Mouse (Mus musculus) CD8-positive naive resting alpha-beta T cell, adult 2 months (primary cell): ENCODE data around the gene Ddx19a.
"Not testable (repeated sequence)": the region's sequence is repeated elsewhere in the genome, so short reads cannot be mapped to it uniquely, and the experiment has no call there.

Experiments
- DNase-seq, 2 experiments: peaks; one replicate each; pipeline ENCODE4 v3.0.0; 2022; ENCODE audit warnings: low read depth in 2 of 2, low spot score in 2 of 2

Gene Ddx19a

DNA sequence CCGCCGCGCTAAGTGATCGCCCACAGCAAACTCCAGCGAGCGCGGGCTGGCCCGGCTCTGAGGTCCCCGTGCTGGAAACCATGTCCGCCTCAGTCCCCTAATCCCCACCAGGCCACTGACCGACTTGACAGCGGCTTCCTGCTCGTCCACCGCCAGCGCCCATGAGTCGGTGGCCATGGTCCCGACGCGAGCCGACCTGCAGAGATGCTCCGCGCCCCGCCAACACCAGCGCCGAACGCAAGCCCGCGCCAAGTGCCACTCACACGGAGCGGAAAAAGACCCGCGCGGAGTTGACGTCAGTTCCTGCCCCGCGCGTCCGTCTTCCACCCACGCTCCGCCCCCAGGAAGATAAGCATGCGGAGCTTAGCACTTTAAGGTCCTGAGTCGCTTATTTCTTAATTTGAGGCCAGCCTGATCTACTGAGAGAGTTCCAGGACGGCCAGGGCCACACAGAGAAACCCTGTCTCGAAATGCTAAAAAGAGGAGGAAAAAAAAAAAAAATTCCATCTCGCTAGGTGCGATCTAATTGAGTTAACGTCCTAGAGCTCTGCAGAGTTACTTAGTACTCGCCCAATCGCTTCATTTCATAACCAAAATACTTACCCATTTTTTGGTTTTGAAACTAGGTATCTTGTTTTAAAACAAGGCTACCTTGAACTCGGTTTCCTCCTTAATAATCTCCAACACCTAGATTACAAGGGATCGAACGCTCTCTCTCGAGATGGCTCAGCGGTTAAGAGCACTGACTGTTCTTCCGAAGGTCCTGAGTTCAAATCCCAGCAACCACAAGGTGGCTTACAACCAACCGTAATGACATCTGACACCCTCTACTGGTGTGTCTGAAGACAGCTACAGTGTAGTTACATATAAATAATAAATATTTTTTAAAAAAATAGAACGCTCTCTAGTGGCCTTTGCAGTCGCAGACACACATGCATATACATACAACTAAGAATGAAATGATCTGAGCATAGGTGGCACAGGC, at the start of gene Ddx19a:
Gene Ddx19a (minus strand): TSS at position 254 of the 985 bp plus-strand sequence.
- DNase-seq: peak; percentile 75 to 82

DNA sequence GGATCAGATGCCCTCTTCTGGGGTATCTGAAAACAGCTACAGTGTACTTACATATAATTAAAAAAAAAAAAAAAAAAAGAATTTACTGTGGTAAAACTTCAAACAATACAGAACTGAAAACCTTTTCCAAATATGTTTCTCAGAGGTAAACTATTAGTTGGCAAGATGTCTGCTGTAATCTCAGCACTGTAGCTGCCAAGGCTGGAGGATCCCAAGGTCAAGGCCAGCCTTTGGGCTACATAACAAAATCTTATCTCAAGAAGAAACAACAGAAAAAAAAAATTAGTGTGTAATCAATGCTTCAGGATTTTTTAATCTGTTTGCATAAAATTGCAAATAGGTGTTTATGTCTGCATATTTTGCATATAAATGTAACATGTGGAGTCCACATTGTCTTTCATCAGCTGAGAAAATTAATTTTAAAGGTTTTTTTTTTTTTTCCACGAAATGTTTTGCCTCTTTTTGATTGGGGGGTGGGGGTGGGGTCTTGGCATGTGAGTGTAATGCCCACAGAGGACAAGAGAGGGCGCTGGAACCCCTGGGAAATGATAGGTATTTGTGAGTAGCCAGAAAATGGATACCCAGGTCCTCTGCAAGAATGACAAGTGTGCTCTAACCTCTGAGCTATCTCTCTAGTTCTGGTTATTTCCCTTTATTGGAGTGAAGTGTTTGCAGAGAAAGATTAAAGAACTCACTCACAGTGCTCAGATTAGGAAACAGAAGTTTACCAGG, 46.6 kb upstream of the Ddx19a start:
- DNase-seq: no peak

GRCm38 (mm10) chr8:111042546-111042945, 44.9 kb upstream of the Ddx19a start:
- no peak for DNase-seq

DNA sequence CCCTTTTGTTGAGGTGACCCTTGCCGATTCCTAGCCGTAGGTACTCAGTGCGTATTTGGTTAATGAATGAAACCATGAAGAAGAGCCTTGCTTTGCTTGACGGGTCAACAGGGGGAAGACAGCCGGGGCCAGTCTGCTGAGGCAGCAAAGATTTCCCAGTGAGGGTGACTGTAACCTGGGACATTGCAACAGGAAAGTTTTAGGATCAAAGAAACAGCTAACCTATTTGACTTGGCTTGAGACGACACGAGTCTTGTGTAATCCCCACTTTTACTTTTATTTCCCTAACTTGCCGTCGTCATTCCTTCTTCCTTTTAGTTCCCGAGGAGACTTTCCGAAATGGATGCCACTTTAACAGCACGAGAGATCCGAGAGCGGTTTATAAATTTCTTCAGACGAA, 39.0 kb upstream of the Ddx19a start:
- DNase-seq: no peak

GRCm38 (mm10) chr8:111034276-111034675, 36.7 kb upstream of the Ddx19a start:
- no peak for DNase-seq

- peak; percentile 91 to 94 for DNase-seq
These were observed 36.0 kb upstream of the Ddx19a start for GRCm38 (mm10) chr8:111033482-111034215.

GRCm38 (mm10) chr8:111032916-111033315, 35.3 kb upstream of the Ddx19a start, which contains the start of gene Aars:
Gene Aars, plus strand, starts transcription at chr8:111033144.
- DNase-seq: no peak

DNA sequence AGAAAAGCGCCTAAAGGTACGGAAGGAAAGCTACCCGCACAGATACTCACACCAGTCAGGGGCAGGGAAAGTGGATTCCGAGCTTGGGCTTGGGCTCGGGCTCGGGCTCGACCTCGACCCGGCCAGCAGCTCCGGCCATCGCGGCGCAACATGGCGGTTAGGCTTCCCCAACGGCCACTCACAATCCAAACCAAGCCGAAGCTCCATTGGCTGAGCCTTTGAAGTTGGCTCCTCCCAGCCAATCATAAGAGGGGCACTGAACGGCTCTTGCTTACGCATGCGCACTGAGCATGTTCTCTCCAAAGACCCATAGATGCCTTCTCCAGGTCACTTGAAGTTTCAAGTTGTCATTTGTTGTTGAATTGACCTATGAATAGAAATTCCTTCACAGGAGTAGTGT, 34.0 kb upstream of the Ddx19a start, which contains the start of gene Ddx19b:
Gene Ddx19b (minus strand): TSS at position 180 of the 400 bp plus-strand sequence.
- no peak for DNase-seq

DNA sequence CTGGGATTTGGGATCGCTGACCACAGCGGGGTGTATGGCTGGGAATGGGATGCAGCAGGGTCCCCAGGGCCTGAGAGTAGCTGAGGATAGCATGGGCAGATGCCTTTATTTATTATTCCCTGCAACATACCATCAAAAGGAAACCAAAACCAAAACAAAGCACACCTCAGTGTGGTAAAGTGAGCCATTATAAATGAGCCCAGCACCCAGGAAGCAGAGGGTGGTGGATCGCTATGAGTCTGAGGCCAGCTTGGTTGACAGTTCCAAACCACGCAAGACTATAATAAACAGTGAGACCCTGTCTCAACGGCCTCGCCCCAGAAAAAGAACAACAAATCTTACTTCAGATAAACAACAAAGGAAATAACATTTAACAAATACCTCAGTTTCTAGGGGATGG, 32.4 kb upstream of the Ddx19a start:
- no peak for DNase-seq

GRCm38 (mm10) chr8:111029589-111029988, 32.0 kb upstream of the Ddx19a start:
- DNase-seq: no peak

DNA sequence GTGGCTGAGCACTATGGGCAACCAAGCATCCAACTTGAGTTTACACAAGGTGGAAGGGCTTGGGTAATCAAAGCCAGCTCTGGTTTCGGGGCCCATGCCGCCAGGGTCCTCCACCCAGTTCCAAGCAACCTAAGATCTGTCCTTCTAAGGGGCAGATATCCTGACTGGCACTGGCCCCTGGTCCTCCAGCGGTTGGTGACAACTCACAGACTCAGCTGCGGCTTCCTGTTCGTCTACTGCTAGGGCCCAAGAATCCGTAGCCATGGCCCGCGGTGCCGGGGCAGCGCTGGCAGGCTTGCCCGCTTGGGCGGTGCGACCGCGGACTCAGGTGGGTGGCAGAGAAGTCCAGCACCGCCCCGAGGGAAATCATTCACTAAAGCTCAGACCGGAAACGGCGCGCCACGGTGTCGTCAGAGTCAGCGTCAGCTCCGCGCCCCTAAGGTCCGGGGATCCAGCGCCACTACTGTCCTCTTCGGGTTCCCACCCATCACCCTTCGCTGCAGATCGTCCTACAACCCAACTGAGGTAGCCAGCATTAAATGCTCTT, 29.9 kb upstream of the Ddx19a start:
- DNase-seq: peak; percentile 55 to 67

DNA sequence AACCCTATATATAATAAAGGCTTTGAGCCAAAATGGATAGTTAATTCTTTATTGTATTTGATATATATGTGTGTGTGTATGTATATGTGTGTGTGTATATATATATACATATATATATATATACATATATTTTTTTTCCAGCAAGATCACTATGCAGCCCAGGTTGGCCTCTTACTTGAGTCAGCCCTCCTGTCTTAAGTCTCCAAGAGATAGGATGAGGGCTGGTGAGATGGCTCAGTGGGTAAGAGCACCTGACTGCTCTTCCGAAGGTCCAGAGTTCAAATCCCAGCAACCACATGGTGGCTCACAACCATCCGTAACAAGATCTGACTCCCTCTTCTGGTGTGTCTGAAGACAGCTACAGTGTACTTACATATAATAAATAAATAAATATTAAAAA, 29.0 kb upstream of the Ddx19a start:
- not testable (repeated sequence) for DNase-seq

GRCm38 (mm10) chr8:111010230-111010991, 12.8 kb upstream of the Ddx19a start:
- DNase-seq: not testable (repeated sequence)

- DNase-seq: peak in 1 of 2 experiments; percentile 1
These were observed 764 bp downstream of the Ddx19a start for GRCm38 (mm10) chr8:110996641-110997430.

DNA sequence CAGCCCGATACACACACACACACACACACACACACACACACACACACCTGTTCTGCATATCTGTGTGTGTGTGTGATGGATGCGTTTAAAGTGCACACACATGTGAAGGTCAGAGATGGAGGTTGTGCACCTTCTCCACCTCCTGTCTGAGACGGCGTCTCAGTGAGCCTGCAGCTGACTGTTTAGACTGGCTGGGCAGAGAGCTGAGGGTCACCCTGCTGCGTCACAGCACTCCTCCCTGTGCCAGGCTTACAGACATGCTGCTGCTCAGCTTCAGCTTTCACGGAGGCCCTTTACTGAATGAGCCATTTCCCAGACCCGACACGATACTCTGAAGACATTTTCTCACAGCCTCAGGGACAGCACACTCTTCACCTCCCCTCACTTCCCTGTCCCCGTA, 7.6 kb downstream of the Ddx19a start:
- no peak for DNase-seq

DNA sequence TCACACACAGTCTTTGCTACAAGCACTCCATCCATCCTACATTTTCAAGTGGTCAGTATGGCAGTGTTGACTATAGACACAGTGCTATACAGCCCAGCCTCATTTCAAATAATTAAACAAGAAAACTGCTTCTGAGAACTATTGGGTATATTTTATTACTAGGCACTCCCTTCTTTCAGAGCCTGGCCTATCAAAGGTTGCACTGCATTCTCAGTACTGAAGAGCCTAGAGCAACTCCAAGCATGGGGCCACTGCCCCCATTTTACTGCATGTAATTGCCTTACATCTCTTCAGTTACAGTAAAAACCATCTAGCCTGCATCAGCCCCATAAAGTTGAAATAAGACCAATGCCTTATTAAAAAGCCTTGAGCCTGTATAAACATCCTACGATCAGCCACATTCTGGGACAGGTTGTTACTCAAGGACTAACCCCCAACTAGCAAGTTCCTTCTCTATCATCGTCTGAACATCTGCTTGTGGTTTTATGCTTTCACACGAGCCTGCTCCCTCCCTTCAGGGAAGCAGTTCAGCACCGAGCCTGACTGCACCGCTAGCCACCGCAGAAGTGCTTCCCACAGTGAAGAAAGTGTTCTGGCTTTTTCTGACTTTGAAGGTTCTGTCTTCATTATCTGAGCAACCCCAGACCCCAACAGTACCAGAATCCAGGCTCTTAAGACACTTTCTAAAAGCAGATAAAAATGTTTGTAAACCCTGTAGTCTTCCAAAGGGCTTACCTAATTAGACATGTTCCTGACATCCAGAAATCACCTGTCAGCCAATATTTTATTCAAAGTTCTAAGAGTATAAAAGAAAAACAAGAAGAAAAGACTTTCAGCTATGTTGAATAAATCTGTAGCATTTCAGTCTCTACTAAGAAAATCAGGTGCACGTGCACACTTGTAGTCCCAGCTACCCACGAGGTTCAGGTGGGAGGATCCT, 9.5 kb downstream of the Ddx19a start:
- peak in 1 of 2 experiments; percentile 24 for DNase-seq

- DNase-seq: no peak
These were observed 16.3 kb downstream of the Ddx19a start for GRCm38 (mm10) chr8:110981304-110981703.

GRCm38 (mm10) chr8:110977987-110978386, 19.6 kb downstream of the Ddx19a start:
- not testable (repeated sequence) for DNase-seq
